Mouse (Mus musculus): ENCODE data around the gene Rsu1. TPM values are rescaled to one million over a fixed set of nuclear protein-coding genes. Genes with fewer than 3 reads are reported as not detected.
"Not testable (repeated sequence)": the region's sequence is repeated elsewhere in the genome, so short reads cannot be mapped to it uniquely, and the experiment has no call there.

Rsu1 gene
- total RNA-seq, 2 experiments from 2014 or later = 107 to 115 TPM

GRCm38 (mm10) chr2:13224546-13224945 is 46.7 kb downstream of the Rsu1 start:
- DNase-seq = no peak

DNA sequence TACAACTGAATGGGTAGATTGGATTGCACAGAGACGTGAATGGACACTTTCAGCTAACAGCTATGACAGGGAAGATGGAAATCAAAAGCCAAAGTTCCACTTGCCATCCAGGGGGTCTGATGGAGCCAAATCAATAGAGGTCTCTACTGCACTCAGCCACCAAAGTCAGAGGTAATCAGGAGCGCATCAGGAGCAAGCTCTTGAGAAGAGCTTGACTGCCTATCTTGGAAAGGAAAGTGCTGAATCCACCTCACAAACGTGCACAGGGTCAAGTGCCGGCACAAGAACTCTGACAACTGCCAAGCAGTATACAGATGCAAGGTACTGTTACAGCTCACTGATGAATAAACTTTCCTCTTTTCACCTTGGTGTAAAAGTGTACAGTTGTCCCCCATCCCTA is 47.8 kb downstream of the Rsu1 start:
- DNase-seq = no peak

DNA sequence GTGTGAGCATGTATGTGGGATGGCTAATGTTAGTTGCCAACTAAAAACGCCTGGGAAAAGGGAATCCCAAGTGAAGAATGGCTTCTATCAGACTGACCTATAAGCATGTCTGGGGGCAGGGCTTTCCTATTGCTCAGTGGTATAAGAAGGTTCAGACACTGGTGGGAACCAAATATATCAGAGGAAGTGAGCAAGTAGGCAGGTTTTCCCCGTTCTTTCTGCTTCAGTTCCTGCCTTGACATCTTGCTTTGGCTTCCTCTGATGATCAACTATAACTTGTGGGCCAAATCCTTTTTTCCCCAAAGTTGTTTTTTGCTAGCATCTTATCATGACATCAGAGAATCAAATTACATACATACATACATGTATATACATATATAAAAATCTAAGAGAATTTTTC is 51.1 kb downstream of the Rsu1 start:
- DNase-seq = no peak

GRCm38 (mm10) chr2:13218112-13218511 is 53.1 kb downstream of the Rsu1 start:
- no peak for DNase-seq

- DNase-seq = no peak
These were observed 64.4 kb downstream of the Rsu1 start for GRCm38 (mm10) chr2:13206825-13207224.

- no peak for DNase-seq
These were observed 64.8 kb downstream of the Rsu1 start for GRCm38 (mm10) chr2:13206367-13206766.

- DNase-seq = no peak
These were observed 68.3 kb downstream of the Rsu1 start for GRCm38 (mm10) chr2:13202805-13203475.

- no peak for DNase-seq
These were observed 71.5 kb downstream of the Rsu1 start for GRCm38 (mm10) chr2:13199713-13200112.

- DNase-seq = no peak
These were observed 72.2 kb downstream of the Rsu1 start for GRCm38 (mm10) chr2:13199033-13199432.

DNA sequence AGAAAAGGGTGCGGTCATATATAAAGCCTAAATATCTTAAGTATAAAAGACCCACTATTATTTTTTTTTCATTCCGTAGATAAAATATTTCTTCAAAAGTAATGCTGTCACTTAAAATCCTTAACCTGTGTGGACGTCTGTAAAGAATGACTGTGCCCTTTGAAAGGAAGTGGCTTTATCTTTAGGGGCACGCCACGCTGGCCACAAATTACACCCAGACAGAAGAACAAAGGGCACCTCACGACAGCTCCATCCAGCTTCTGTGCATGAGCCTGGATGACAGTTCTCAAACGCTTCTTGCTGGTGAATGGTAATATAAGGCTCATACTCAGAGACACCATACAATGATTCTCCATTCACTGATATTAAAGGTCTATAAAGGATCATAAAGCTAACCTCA is 75.7 kb downstream of the Rsu1 start:
- DNase-seq = no peak

DNA sequence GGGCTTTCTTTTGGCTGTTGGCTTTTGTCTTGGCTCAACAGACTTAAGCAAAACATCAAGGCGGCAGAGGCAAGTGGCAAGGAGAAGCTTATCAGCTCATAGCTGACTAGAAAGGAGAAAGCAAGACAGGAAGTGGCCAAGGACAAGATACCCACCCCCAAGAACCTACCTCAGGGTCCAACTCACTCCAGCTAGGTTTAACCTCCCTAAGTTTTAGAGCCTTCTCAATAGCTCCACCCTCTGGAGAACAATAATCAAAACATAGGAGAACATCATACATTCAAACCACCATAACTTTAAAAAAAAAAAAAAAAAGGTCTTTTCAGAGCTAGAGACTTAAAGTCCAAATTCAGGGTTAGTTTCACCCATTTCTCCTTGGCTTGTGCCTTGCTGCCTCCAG is 79.1 kb downstream of the Rsu1 start:
- no peak for DNase-seq

DNA sequence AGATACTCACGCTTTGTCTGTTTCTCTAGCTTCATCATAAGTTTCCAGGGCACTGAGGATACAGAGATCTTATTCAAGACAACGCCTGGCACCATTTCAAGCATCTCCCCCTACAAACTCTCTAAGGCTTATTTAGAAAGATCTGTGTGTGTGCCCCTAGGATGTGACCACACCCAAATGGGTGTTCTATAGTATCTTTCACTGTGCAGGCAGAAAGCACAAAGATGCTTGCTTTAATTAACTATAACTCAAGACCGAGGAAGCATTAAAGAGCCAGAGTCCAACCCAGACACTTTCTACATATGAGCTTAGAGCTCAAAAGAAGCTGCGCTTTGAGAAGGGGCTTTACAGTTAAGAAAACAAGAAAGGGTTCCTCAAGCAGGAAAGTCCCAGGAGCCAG is 80.4 kb downstream of the Rsu1 start:
- no peak for DNase-seq

DNA sequence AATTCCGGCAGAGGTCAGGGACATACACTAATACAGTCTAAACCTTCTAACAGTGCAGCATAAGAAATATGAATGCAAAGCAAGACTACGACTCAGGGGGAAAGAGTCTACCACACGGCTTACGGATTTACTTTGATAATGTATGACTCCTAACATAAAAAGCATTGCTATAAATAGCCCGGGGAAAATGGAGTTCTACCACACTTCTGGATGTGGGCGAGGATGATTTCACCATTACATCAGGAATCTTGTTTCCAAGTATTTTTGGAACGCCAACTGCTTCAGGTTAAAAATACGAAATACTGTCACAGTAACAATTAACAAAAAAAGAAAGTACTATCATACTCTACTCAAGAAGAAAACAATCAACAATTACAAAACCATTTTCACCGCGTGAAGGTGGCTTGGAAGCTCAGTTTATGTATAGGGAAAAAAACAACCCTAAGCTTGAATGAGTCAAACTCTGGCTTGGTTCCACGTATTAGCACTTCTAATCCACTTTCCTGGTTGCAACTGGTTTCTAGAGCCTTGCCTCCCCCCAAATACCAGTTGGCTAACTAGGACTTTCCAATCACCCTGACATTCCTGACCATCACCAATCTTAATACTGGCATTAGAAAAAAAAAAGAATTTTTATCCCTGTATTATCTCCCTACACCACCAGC is 82.3 kb downstream of the Rsu1 start:
- DNase-seq = no peak

- no peak for DNase-seq
These were observed 88.1 kb downstream of the Rsu1 start for GRCm38 (mm10) chr2:13183124-13183523.

GRCm38 (mm10) chr2:13181899-13182298 is 89.3 kb downstream of the Rsu1 start:
- not testable (repeated sequence) for DNase-seq

DNA sequence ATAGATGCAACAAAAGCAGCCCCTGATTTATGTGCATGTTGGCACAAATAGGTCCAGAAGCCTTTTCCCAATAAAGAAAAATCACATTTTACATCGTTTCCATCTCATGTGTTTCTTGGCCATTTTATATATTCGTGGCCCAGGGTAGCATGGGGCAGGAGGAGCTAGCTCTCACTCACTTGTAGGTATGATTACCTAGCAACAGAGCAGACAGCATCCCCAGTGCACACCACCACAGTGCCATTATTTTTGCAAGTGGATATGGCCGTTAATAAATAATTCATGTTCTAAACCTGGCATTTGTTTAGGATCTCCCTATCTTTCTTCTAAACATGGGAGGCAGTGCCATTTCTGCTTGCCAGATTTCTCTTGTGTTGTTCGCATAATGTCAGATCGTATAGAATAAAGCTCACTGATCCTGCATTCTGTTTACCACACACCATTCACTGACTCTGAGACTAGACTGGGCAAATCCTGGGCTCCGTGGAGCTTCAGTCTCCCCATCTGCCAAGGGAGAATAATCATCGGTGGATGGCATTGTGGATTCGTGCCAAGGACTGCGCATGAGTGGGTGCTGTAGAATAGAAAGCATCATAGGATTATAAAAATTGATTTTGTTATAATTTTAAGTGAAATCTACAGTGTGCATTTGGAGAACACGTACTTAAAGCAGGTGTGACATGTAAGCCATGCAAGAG is 93.4 kb downstream of the Rsu1 start:
- DNase-seq = no peak

GRCm38 (mm10) chr2:13176304-13176620 is 95.0 kb downstream of the Rsu1 start:
- DNase-seq = no peak

- DNase-seq = no peak
These were observed 95.5 kb downstream of the Rsu1 start for GRCm38 (mm10) chr2:13175536-13176303.

- no peak for DNase-seq
These were observed 96.8 kb downstream of the Rsu1 start for GRCm38 (mm10) chr2:13174461-13174860.

- DNase-seq = no peak
These were observed 100.6 kb downstream of the Rsu1 start for GRCm38 (mm10) chr2:13170651-13171050.

GRCm38 (mm10) chr2:13169962-13170361 is 101.3 kb downstream of the Rsu1 start:
- DNase-seq = no peak

DNA sequence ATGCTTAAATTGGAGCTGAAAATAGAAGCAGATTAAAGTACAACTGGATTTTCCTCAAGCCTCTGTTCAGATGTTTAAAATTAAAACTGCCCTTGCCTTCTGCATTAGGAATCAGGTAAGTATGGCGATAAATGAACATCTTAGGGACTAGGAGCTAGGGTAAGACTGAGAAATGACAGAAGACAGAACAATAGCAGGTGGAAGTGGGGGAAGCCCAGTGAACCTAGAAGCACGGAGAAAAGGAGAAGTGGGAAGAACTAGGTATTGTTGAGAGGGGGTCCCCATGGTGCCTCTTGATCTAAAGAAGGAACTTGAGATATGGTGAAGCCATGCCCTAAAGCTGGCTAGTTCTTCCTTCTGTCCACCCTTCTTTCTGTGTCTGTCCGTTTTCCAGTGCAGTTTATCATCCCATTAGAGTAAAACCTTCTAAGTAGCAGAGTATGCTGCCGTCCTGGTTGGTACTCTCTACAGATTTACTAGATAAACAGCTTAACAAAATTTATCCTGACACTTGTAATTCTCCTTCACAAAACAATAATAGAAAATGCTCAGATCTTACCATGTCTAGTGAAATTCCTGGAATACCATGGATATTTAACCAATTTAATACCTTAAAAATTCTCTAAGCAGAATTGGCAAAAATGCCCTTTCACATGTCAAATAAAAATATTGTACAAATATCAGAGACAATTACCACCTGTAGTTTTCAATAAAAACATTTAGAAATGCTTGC is 101.9 kb downstream of the Rsu1 start:
- DNase-seq = no peak
